14 mouse cellular contexts compared by ENCODE assay signal in genomic region chr2:101992574-101993310, GRCm38 (mm10).
DNase-seq lines count a peak whose midpoint lies in the region; ATAC-seq and TF ChIP-seq lines count a peak whose summit lies in the region.
"Had no signal": no experiment of that assay in that cellular context is flagged by ENCODE, and none has a peak within 500 bp of the region (broad histone marks: within the 10 kb centered on the region; RNA-seq: fewer than 3 reads in every experiment).

No protein-coding gene starts in this region.

- H3K27ac ChIP-seq in spleen, adult 2 months (ENCODE audit: insufficient read depth, low read length), result peak overlapping the region; percentile 91
- H3K27ac ChIP-seq in forebrain, embryonic 14.5 days (ENCODE audit: low read depth, low read length), result no peak overlapping the region
- no peak overlapping the region for H3K27ac ChIP-seq in heart, embryonic 12.5 days (ENCODE audit: poor library complexity, severe bottlenecking)
- H3K27ac ChIP-seq: embryonic facial prominence, embryonic 13.5 days; forebrain, embryonic 15.5 days; hindbrain, embryonic 12.5 days; left cerebral cortex, adult 2 months had no signal

- no peak; the same call in 1 of the 2 replicates for TF ChIP-seq POLR2A in spleen, adult 2 months (IDR thresholded peaks at IDR 0.05; ENCODE audit: low read depth, low read length)

- no peaks in the 10 kb centered on the region for H3K9me3 ChIP-seq in forebrain, embryonic 14.5 days (replicated peaks; ENCODE audit: control insufficient read depth, low read length)
- H3K9me3 ChIP-seq in heart, embryonic 12.5 days (replicated peaks), result no peaks in the 10 kb centered on the region
- H3K9me3 ChIP-seq: embryonic facial prominence, embryonic 13.5 days; forebrain, embryonic 15.5 days; hindbrain, embryonic 12.5 days had no signal

- H3K27me3 ChIP-seq in spleen, adult 2 months (ENCODE audit: control insufficient read depth, insufficient read depth, low read length), result no peaks in the 10 kb centered on the region
- no peaks in the 10 kb centered on the region for H3K27me3 ChIP-seq in forebrain, embryonic 14.5 days (replicated peaks; ENCODE audit: control insufficient read depth, insufficient read depth, low read length)
- H3K27me3 ChIP-seq in heart, embryonic 12.5 days (replicated peaks), result no peaks in the 10 kb centered on the region
- H3K27me3 ChIP-seq: embryonic facial prominence, embryonic 13.5 days; forebrain, embryonic 15.5 days; hindbrain, embryonic 12.5 days had no signal

- no peak overlapping the region for H3K4me3 ChIP-seq in spleen, adult 2 months (ENCODE audit: extremely low read depth, insufficient read depth, insufficient read length)
- no peak overlapping the region for H3K4me3 ChIP-seq in forebrain, embryonic 14.5 days (ENCODE audit: low read depth, low read length)
- H3K4me3 ChIP-seq in heart, embryonic 12.5 days, result no peak overlapping the region
- H3K4me3 ChIP-seq: embryonic facial prominence, embryonic 13.5 days; forebrain, embryonic 15.5 days; hindbrain, embryonic 12.5 days; left cerebral cortex, adult 2 months had no signal

- peaks cover 17% of the 10 kb centered on the region; the same call in 1 of the 2 replicates for H3K4me1 ChIP-seq in spleen, adult 2 months (ENCODE audit: control insufficient read depth, insufficient read depth, insufficient read length)
- H3K4me1 ChIP-seq in forebrain, embryonic 14.5 days (ENCODE audit: control insufficient read depth, insufficient read depth, low read length), result peaks cover 9% of the 10 kb centered on the region
- peaks cover 28% of the 10 kb centered on the region for H3K4me1 ChIP-seq in heart, embryonic 12.5 days (replicated peaks)
- H3K4me1 ChIP-seq: embryonic facial prominence, embryonic 13.5 days had no signal

- H3K36me3 ChIP-seq in spleen, adult 2 months (ENCODE audit: control insufficient read depth, insufficient read depth, low read length), result no peaks in the 10 kb centered on the region
- H3K36me3 ChIP-seq in forebrain, embryonic 14.5 days (ENCODE audit: control insufficient read depth, insufficient read depth, low read length), result no peaks in the 10 kb centered on the region
- no peaks in the 10 kb centered on the region for H3K36me3 ChIP-seq in heart, embryonic 12.5 days
- H3K36me3 ChIP-seq: forebrain, embryonic 15.5 days; hindbrain, embryonic 12.5 days had no signal

- 39% methylated on average over 9 of the region's 9 CpGs for WGBS in spleen, adult 2 months
- WGBS in forebrain, embryonic 14.5 days, result 90% methylated on average over 9 of the region's 9 CpGs
- 77% methylated on average over 9 of the region's 9 CpGs for WGBS in heart, embryonic 12.5 days

- ATAC-seq in activated CD4-positive, CD25-positive, alpha-beta regulatory T cell, adult 4 months, result peak; percentile 97
- no peak for ATAC-seq in forebrain, embryonic 14.5 days
- no peak for ATAC-seq in heart, embryonic 12.5 days (ENCODE audit: insufficient number of reproducible peaks, low FRiP score)
- ATAC-seq: forebrain, embryonic 15.5 days had no signal

- DNase-seq in spleen, adult 2 months (ENCODE audit: low read depth in 1 of 2, low spot score in 2 of 2), result peak; percentile 22 to 68
- no peak for DNase-seq in spleen, postnatal 14 days (ENCODE audit: low spot score in 2 of 2)
- peak; percentile 88 for DNase-seq in naive thymus-derived CD4-positive, alpha-beta T cell, adult 2 months (ENCODE audit: low read depth)
- no peak for DNase-seq in lung, postnatal 10 days
- DNase-seq in forebrain, embryonic 14.5 days (ENCODE audit: low spot score), result no peak
- DNase-seq: cerebellum, postnatal 14 days; lung, postnatal 36 days had no signal

- no peak for TF ChIP-seq CTCF in spleen, adult 2 months (IDR thresholded peaks at IDR 0.05; ENCODE audit: extremely low read depth, insufficient read depth, insufficient read length, insufficient replicate concordance)

- H3K4me2 ChIP-seq in forebrain, embryonic 14.5 days (ENCODE audit: low read length), result no peak overlapping the region
- no peak overlapping the region for H3K4me2 ChIP-seq in heart, embryonic 12.5 days
- H3K4me2 ChIP-seq: embryonic facial prominence, embryonic 13.5 days; forebrain, embryonic 15.5 days; hindbrain, embryonic 12.5 days; liver, embryonic 11.5 days had no signal

- no peak overlapping the region for H3K9ac ChIP-seq in forebrain, embryonic 14.5 days (ENCODE audit: low read length)
- H3K9ac ChIP-seq in heart, embryonic 12.5 days, result no peak overlapping the region
- H3K9ac ChIP-seq: embryonic facial prominence, embryonic 13.5 days; forebrain, embryonic 15.5 days; hindbrain, embryonic 12.5 days had no signal

Comparison
In these comparisons a context has a peak if more than half of its experiments do, and no peak if none do; other contexts are left out.
1. DNase-seq: peak in spleen, adult 2 months (2 of 2) and naive thymus-derived CD4-positive, alpha-beta T cell, adult 2 months (single experiment); none in spleen, postnatal 14 days (0 of 2), lung, postnatal 10 days (single experiment) and forebrain, embryonic 14.5 days (single experiment).